Mouse (Mus musculus): ENCODE measurements at regions not wholly inside any gene's neighbourhood (a gene's known extent, or its start where the extent isn't known, plus 50 kb on each side); places are given as distances from the start of the nearest gene placed in this dataset.

DNA sequence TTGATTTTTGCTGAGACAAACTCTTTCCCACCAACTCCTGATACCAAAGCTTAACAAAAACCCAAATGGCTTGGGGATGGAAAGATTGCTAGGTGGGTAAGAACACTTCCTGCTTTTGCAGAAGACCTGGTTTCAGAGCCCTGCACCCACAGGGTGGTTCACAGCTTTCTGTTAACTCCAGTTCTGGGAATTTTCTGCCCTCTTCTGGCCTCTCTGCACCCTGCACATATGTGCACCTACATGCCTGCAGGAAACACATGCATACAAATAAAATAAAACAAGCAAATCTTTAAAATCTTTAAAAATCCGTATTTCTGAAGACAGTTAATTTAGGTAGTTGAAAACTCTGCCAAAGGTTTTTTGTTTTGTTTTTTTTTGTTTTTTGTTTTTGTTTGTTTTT lies 283.8 kb downstream of the Emp1 start:
- WGBS, result 61% methylated on average over 1 of the region's 1 CpGs

DNA sequence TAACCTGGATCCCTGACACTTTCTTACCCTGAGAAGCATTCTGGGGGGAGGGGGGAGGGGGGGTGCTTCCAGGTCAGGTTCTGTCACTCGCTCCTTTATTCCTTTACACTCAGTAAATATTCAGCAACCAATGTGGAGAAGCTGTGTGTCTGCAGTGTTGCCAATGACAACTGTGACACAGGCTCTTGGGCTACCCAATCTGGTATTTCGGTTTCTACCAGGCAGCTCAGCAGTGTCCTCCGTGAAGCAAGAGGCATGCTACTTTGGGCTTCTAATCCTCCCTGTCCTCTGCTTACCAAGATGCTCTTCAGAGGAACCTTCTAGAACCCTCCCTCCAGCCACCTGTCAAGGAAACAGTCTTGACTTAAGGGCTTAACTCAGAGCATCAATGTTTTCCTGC lies 290.7 kb downstream of the Emp1 start:
- no peaks in the 10 kb centered on the region for H3K9me3 ChIP-seq
- H3K36me3 ChIP-seq (replicated peaks), result no peaks in the 10 kb centered on the region
- H3K27me3 ChIP-seq (replicated peaks), result no peaks in the 10 kb centered on the region
- WGBS, result 84% methylated on average over 3 of the region's 3 CpGs
- no peak overlapping the region for H3K27ac ChIP-seq
- no peak for ATAC-seq (replicated peaks)
- no peaks in the 10 kb centered on the region for H3K4me1 ChIP-seq
- no peak overlapping the region for H3K4me3 ChIP-seq
- no peak overlapping the region for H3K4me2 ChIP-seq
- no peak overlapping the region for H3K9ac ChIP-seq

More for the DNA sequence above, 283.8 kb downstream of the Emp1 start:
- H3K9ac ChIP-seq, result no peak overlapping the region
- no peaks in the 10 kb centered on the region for H3K36me3 ChIP-seq (replicated peaks)
- no peak overlapping the region for H3K4me2 ChIP-seq
- no peak overlapping the region for H3K27ac ChIP-seq
- H3K27me3 ChIP-seq (replicated peaks), result no peaks in the 10 kb centered on the region
- H3K4me3 ChIP-seq, result no peak overlapping the region
- ATAC-seq (replicated peaks), result no peak
- H3K9me3 ChIP-seq, result no peaks in the 10 kb centered on the region
- no peaks in the 10 kb centered on the region for H3K4me1 ChIP-seq

DNA sequence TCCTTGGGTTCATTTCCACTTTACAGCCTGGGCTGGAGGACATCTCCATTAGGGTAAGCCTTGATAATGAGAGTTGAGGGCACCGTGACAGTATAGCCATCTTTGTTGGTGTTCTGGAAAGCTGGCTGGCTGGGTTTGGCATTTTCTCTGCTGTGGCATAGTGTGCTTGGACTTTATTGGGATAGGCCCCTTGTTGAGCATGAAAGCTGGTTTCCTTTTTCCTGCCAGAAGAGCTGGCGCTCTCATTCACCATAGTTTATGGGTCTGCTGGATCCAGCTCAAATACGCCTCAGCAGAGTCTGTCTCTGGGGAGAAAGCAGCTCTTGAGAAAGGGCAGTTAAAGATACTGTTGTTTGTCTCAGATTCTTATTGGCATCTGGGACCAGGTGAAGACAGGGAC lies 300.0 kb downstream of the Emp1 start:
- WGBS, result 90% methylated on average over 3 of the region's 3 CpGs
- no peak overlapping the region for H3K27ac ChIP-seq
- no peaks in the 10 kb centered on the region for H3K36me3 ChIP-seq (replicated peaks)
- ATAC-seq (replicated peaks), result no peak
- no peaks in the 10 kb centered on the region for H3K27me3 ChIP-seq (replicated peaks)
- no peak overlapping the region for H3K9ac ChIP-seq
- H3K4me1 ChIP-seq, result no peaks in the 10 kb centered on the region
- H3K4me2 ChIP-seq, result no peak overlapping the region
- H3K4me3 ChIP-seq, result no peak overlapping the region
- no peaks in the 10 kb centered on the region for H3K9me3 ChIP-seq

DNA sequence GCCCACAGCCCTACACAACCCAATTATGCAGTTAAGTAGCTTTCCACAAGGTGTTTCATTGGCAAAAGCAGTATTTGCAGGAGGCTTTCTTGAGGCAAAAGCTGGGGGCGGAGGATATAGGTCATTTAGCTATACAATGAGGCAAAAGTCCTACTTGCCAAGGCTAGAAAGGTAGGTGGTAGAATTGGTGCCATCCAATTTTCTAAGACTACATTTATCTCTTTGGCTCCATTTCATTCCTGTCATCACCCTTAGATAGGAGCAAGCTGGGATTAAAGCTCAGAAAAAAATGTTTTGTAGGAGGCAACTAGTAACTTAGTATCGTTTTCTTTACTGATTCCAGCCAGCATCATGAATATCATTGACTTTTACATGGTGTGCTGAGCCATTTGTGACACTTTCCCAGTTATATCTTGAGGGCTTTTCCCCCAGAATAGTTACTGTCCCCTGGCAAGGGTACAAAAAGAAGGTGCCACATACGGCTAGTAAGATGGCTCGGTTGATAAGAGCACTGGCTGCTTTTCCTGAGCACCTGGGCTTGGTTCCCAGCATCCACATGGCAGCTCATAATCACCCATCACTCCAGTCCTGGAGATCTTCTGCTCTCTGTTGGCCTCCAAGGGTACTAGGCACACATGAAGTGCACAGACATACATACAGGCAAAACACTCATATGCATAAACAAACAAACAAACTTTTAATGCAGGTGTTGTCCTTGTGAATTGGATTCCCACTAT lies 300.6 kb downstream of the Emp1 start:
- ATAC-seq (replicated peaks), result no peak
- 89% methylated on average over 4 of the region's 4 CpGs for WGBS
- no peak overlapping the region for H3K27ac ChIP-seq
- no peaks in the 10 kb centered on the region for H3K9me3 ChIP-seq
- no peaks in the 10 kb centered on the region for H3K27me3 ChIP-seq (replicated peaks)
- H3K4me3 ChIP-seq, result no peak overlapping the region
- H3K36me3 ChIP-seq (replicated peaks), result no peaks in the 10 kb centered on the region
- no peaks in the 10 kb centered on the region for H3K4me1 ChIP-seq
- H3K9ac ChIP-seq, result no peak overlapping the region
- no peak overlapping the region for H3K4me2 ChIP-seq

Measured in midbrain, embryonic 15.5 days (tissue).